7 mouse cellular contexts compared by ENCODE assay signal in the genomic region with DNA sequence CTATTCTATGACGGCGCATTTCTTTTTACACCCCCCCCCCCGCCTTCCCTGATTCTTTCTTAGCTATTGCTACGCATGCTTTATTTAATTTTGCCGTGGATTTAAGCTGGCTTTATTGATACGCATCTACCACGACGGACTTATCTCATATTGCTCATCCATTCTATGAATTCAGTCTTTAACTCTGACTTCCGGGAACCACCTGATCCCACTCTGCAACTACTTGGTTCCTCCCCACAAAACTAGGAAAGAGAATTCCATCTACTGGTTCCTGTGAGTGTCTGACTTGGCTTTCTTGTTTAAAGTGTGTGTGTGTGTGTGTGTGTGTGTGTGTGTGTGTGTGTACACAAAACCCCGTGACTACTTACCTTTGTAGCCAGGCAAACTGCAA. TPM values are rescaled to one million over a fixed set of nuclear protein-coding genes. Genes with fewer than 3 reads are reported as not detected.
DNase-seq lines count a peak whose midpoint lies in the region; ATAC-seq and TF ChIP-seq lines count a peak whose summit lies in the region.

No protein-coding gene starts in this region.

- TF ChIP-seq EP300 in lung, postnatal 0 days (IDR thresholded peaks at IDR 0.05), result no peak

- peaks cover 14% of the 10 kb centered on the region for H3K36me3 ChIP-seq in lung, postnatal 0 days (ENCODE audit: insufficient read depth, low read length)
- no peaks in the 10 kb centered on the region; the same call in 1 of the 2 replicates for H3K36me3 ChIP-seq in forebrain, embryonic 15.5 days
- H3K36me3 ChIP-seq in limb, embryonic 14.5 days (ENCODE audit: control insufficient read depth, insufficient read depth, low read length), result peaks cover 38% of the 10 kb centered on the region
- peaks cover 9% of the 10 kb centered on the region for H3K36me3 ChIP-seq in stomach, embryonic 15.5 days

- no peak overlapping the region for H3K27ac ChIP-seq in lung, postnatal 0 days (ENCODE audit: low read length)
- H3K27ac ChIP-seq in forebrain, embryonic 15.5 days (replicated peaks), result peak overlapping the region; percentile 84
- no peak overlapping the region for H3K27ac ChIP-seq in limb, embryonic 14.5 days (replicated peaks; ENCODE audit: low read depth, low read length)
- H3K27ac ChIP-seq in stomach, embryonic 15.5 days, result no peak overlapping the region

- ATAC-seq in lung, postnatal 0 days, result 0 out of 2 replicates have a peak, but pooled peaks have one; percentile 10
- peak; percentile 31 for ATAC-seq in forebrain, embryonic 15.5 days (replicated peaks)
- no peak; the same call in 1 of the 2 replicates for ATAC-seq in limb, embryonic 14.5 days (ENCODE audit: low FRiP score, low read depth)
- no peak for ATAC-seq in stomach, embryonic 15.5 days (ENCODE audit: insufficient read depth, low FRiP score, low read depth)

- H3K4me1 ChIP-seq in lung, postnatal 0 days (ENCODE audit: insufficient read depth, low read depth, low read length), result no peaks in the 10 kb centered on the region; the same call in 1 of the 2 replicates
- H3K4me1 ChIP-seq in forebrain, embryonic 15.5 days, result peaks cover 22% of the 10 kb centered on the region
- peaks cover 6% of the 10 kb centered on the region for H3K4me1 ChIP-seq in limb, embryonic 14.5 days (ENCODE audit: control insufficient read depth, insufficient read depth, low read length)
- H3K4me1 ChIP-seq in stomach, embryonic 15.5 days, result peaks cover 18% of the 10 kb centered on the region

- 13% methylated on average over 10 of the region's 10 CpGs for WGBS in lung, postnatal 0 days
- WGBS in forebrain, embryonic 15.5 days, result under 1% methylated on average over 10 of the region's 10 CpGs
- WGBS in limb, embryonic 14.5 days, result 20% methylated on average over 10 of the region's 10 CpGs
- 14% methylated on average over 10 of the region's 10 CpGs for WGBS in stomach, embryonic 15.5 days

- H3K9ac ChIP-seq in lung, postnatal 0 days (replicated peaks; ENCODE audit: low read depth), result peak overlapping the region; percentile 27; the same call in 1 of the 2 replicates
- H3K9ac ChIP-seq in forebrain, embryonic 15.5 days (replicated peaks), result peak overlapping the region; percentile 73
- peak overlapping the region; percentile 60 for H3K9ac ChIP-seq in limb, embryonic 14.5 days (ENCODE audit: low read depth, low read length, severe bottlenecking)
- no peak overlapping the region for H3K9ac ChIP-seq in stomach, embryonic 15.5 days

- H3K4me3 ChIP-seq in lung, postnatal 0 days (ENCODE audit: low read depth, low read length), result peak overlapping the region; percentile 35
- H3K4me3 ChIP-seq in forebrain, embryonic 15.5 days, result peak overlapping the region; percentile 85
- H3K4me3 ChIP-seq in limb, embryonic 14.5 days (replicated peaks; ENCODE audit: low read length), result peak overlapping the region; percentile 47
- peak overlapping the region; percentile 46 for H3K4me3 ChIP-seq in stomach, embryonic 15.5 days (replicated peaks)

- H3K9me3 ChIP-seq in lung, postnatal 0 days (ENCODE audit: low read length), result no peaks in the 10 kb centered on the region
- no peaks in the 10 kb centered on the region for H3K9me3 ChIP-seq in forebrain, embryonic 15.5 days
- H3K9me3 ChIP-seq in limb, embryonic 14.5 days (ENCODE audit: control insufficient read depth, low read length), result no peaks in the 10 kb centered on the region
- no peaks in the 10 kb centered on the region for H3K9me3 ChIP-seq in stomach, embryonic 15.5 days

- TF ChIP-seq CTCF in lung, postnatal 0 days (IDR thresholded peaks at IDR 0.05), result no peak

- peak; percentile 35 for DNase-seq in lung, postnatal 0 days (ENCODE audit: low spot score)
- no peak for DNase-seq in lung, postnatal 4 days
- no peak for DNase-seq in limb, embryonic 14.5 days (ENCODE audit: low spot score)
- DNase-seq in frontal cortex, postnatal 10 days (ENCODE audit: low spot score in 2 of 2), result no peak
- no peak for DNase-seq in ovary, postnatal 36 days (ENCODE audit: low spot score)

- peak overlapping the region; percentile 73 for H3K4me2 ChIP-seq in lung, postnatal 0 days (replicated peaks; ENCODE audit: low read depth, low read length)
- H3K4me2 ChIP-seq in forebrain, embryonic 15.5 days (replicated peaks), result peak overlapping the region; percentile 91
- peak overlapping the region; percentile 80 for H3K4me2 ChIP-seq in limb, embryonic 14.5 days (replicated peaks; ENCODE audit: low read depth, low read length, severe bottlenecking)
- peak overlapping the region; percentile 82 for H3K4me2 ChIP-seq in stomach, embryonic 15.5 days

- no peaks in the 10 kb centered on the region for H3K27me3 ChIP-seq in lung, postnatal 0 days (replicated peaks; ENCODE audit: insufficient read depth, low read length)
- H3K27me3 ChIP-seq in forebrain, embryonic 15.5 days, result no peaks in the 10 kb centered on the region
- no peaks in the 10 kb centered on the region for H3K27me3 ChIP-seq in limb, embryonic 14.5 days (ENCODE audit: control insufficient read depth, insufficient read depth, low read length)
- no peaks in the 10 kb centered on the region for H3K27me3 ChIP-seq in stomach, embryonic 15.5 days (replicated peaks)

- no peak for TF ChIP-seq POLR2A in limb, embryonic 14.5 days (IDR thresholded peaks at IDR 0.05; ENCODE audit: borderline replicate concordance, extremely low read depth, insufficient read depth, insufficient read length)

RNA-seq across cellular contexts. Expression of gene Pnma1, which starts 0.3 kb away (rescaled TPM):
- polyA plus RNA-seq in lung, postnatal 0 days (2015; fragmentation: Nextera tagmentation; extraction: Ambion mirVana), result 1.9 and 2.9 TPM in 2 replicates
- 6.0 and 6.5 TPM in 2 replicates for polyA plus RNA-seq in forebrain, embryonic 15.5 days (2015; fragmentation: Nextera tagmentation; extraction: Ambion mirVana)
- 0.24 and 0.39 TPM in 2 replicates for polyA plus RNA-seq in limb, embryonic 14.5 days (2012; rRNA removed)
- 0.55 and 0.83 TPM in 2 replicates for polyA plus RNA-seq in limb, embryonic 14.5 days (2014; fragmentation: Nextera tagmentation; extraction: Ambion mirVana)
- polyA plus RNA-seq in stomach, embryonic 15.5 days (2015; fragmentation: Nextera tagmentation; extraction: Ambion mirVana), result 0.76 and 0.94 TPM in 2 replicates

RNA-seq across cellular contexts. Expression of gene Dnal1, which starts 34.5 kb away (rescaled TPM):
- polyA plus RNA-seq in lung, postnatal 0 days (2015; fragmentation: Nextera tagmentation; extraction: Ambion mirVana), result 3.1 and 4.5 TPM in 2 replicates
- 9.6 and 10.1 TPM in 2 replicates for polyA plus RNA-seq in forebrain, embryonic 15.5 days (2015; fragmentation: Nextera tagmentation; extraction: Ambion mirVana)
- 15.1 and 17.0 TPM in 2 replicates for polyA plus RNA-seq in limb, embryonic 14.5 days (2012; rRNA removed)
- polyA plus RNA-seq in limb, embryonic 14.5 days (2014; fragmentation: Nextera tagmentation; extraction: Ambion mirVana), result 5.9 and 6.4 TPM in 2 replicates
- polyA plus RNA-seq in stomach, embryonic 15.5 days (2015; fragmentation: Nextera tagmentation; extraction: Ambion mirVana), result 3.9 and 5.3 TPM in 2 replicates

RNA-seq across cellular contexts. Expression of gene Acot6, which starts 48.2 kb away (rescaled TPM):
- polyA plus RNA-seq in lung, postnatal 0 days (2015; fragmentation: Nextera tagmentation; extraction: Ambion mirVana), result 1.1 and 1.3 TPM in 2 replicates
- 1.2 TPM in 2 replicates for polyA plus RNA-seq in forebrain, embryonic 15.5 days (2015; fragmentation: Nextera tagmentation; extraction: Ambion mirVana)
- polyA plus RNA-seq in limb, embryonic 14.5 days (2012; rRNA removed), result 4.0 and 4.4 TPM in 2 replicates
- polyA plus RNA-seq in limb, embryonic 14.5 days (2014; fragmentation: Nextera tagmentation; extraction: Ambion mirVana), result 1.4 and 2.2 TPM in 2 replicates
- 1.6 and 1.7 TPM in 2 replicates for polyA plus RNA-seq in stomach, embryonic 15.5 days (2015; fragmentation: Nextera tagmentation; extraction: Ambion mirVana)

Comparison
In these comparisons a context has a peak if more than half of its experiments do, and no peak if none do; other contexts are left out.
1. ATAC-seq: peak in lung, postnatal 0 days (single experiment) and forebrain, embryonic 15.5 days (single experiment); none in limb, embryonic 14.5 days (single experiment) and stomach, embryonic 15.5 days (single experiment).
2. H3K4me3 ChIP-seq: peak in every context shown above with its lines; median percentile 85 in forebrain, embryonic 15.5 days; 47 in limb, embryonic 14.5 days; 46 in stomach, embryonic 15.5 days; 35 in lung, postnatal 0 days.
3. Peak in every context shown above with its lines, with median percentiles within 50 percentile points of each other: H3K4me2 ChIP-seq.